Mouse (Mus musculus) inflammation-experienced regulatory T-cells, adult 16 weeks (primary cell): ENCODE measurements around the gene Mgat5. TPM values are rescaled to one million over a fixed set of nuclear protein-coding genes. Genes with fewer than 3 reads are reported as not detected.

Source experiments
- polyA plus RNA-seq: library from polyadenylated mRNA; unstranded; fragments of 100-300 nt; shearing (Covaris generic); gene quantifications from one replicate; pipeline ENCODE4 v1.2.1, GENCODE M21; 2017

The Mgat5 gene
- 25.2 TPM for polyA plus RNA-seq

GRCm38 (mm10) chr1:127204817-127205485, at the start of gene Mgat5:
Gene Mgat5, plus strand, starts transcription at chr1:127205015.

